Mouse (Mus musculus) MEL (cell line): ENCODE measurements around the gene Dennd4c. TPM values are rescaled to one million over a fixed set of nuclear protein-coding genes. Genes with fewer than 3 reads are reported as not detected.

Experiments used
- DNase-seq: peaks from one replicate; pipeline ENCODE4 v3.0.0; 2011; ENCODE audit warnings: low read depth, low spot score
- H3K27ac ChIP-seq: 2 replicates; pipeline ENCODE4 v1.5.1; 2012; ENCODE audit warnings: low read depth, mild to moderate bottlenecking, control low read depth, low read length, moderate library complexity; ENCODE audit not compliant: control insufficient read depth
- H3K27me3 ChIP-seq, 2 experiments: fragments of 150-350 bp in 1 of 2; sonication (generic) in 1 of 2; 2 replicates each; pipeline ENCODE4 v1.6.1; 2012; ENCODE audit warnings: low read length in 2 of 2, mild to moderate bottlenecking in 2 of 2, improper control_type of control experiment in 1 of 2, moderate library complexity in 1 of 2; ENCODE audit not compliant: insufficient read depth in 2 of 2, control insufficient read depth in 1 of 2
- H3K36me3 ChIP-seq, 2 experiments: 2 replicates each; pipeline ENCODE4 v1.6.1; 2012 to 2014; ENCODE audit warnings: low read length in 2 of 2, improper control_type of control experiment in 1 of 2, inconsistent platforms in 1 of 2, mild to moderate bottlenecking in 1 of 2; ENCODE audit not compliant: insufficient read depth in 2 of 2, control insufficient read depth in 1 of 2
- H3K4me1 ChIP-seq, 2 experiments: fragments of 150-350 bp in 1 of 2; sonication (generic) in 1 of 2; 2 replicates each; pipeline ENCODE4 v1.6.1; 2012; ENCODE audit warnings: low read length in 2 of 2, improper control_type of control experiment in 1 of 2, mild to moderate bottlenecking in 1 of 2; ENCODE audit not compliant: insufficient read depth in 2 of 2, control insufficient read depth in 1 of 2
- H3K4me3 ChIP-seq, 2 experiments: fragments of 150-350 bp in 1 of 2; sonication (generic) in 1 of 2; 2 replicates each; pipeline ENCODE4 v1.5.1; 2012; ENCODE audit warnings: low read depth in 2 of 2, low read length in 2 of 2, mild to moderate bottlenecking in 2 of 2, moderate library complexity in 2 of 2, control low read depth in 1 of 2, improper control_type of control experiment in 1 of 2; ENCODE audit not compliant: control insufficient read depth in 1 of 2, insufficient read depth in 1 of 2
- H3K79me2 ChIP-seq: 2 replicates; pipeline ENCODE4 v1.6.1; 2012; ENCODE audit warnings: mild to moderate bottlenecking, low read length, moderate library complexity; ENCODE audit not compliant: control insufficient read depth, poor library complexity, insufficient read depth
- H3K9ac ChIP-seq: 2 replicates; pipeline ENCODE4 v1.6.1; 2012; ENCODE audit warnings: low read depth, mild to moderate bottlenecking, control low read depth, low read length, moderate library complexity; ENCODE audit not compliant: control insufficient read depth, poor library complexity, severe bottlenecking
- H3K9me3 ChIP-seq: fragments of 150-350 bp; sonication (generic); replicated peaks from 2 replicates; pipeline ENCODE4 v1.6.1; 2012; ENCODE audit warnings: mild to moderate bottlenecking, low read length, improper control_type of control experiment, moderate library complexity; ENCODE audit not compliant: insufficient read depth
- CTCF ChIP-seq, 3 experiments: IDR thresholded peaks in 2 of 3; conservative IDR thresholded peaks in 1 of 3; 2 replicates each; pipeline ENCODE4 v1.5.1; 2011 to 2012; ENCODE audit warnings: low read length in 3 of 3, low read depth in 2 of 3, mild to moderate bottlenecking in 2 of 3, improper control_type of control experiment in 1 of 3, inconsistent platforms in 1 of 3, mixed read lengths in 1 of 3, moderate library complexity in 1 of 3; ENCODE audit not compliant: control insufficient read depth in 1 of 3, insufficient read depth in 1 of 3, poor library complexity in 1 of 3, severe bottlenecking in 1 of 3
- ETS1 ChIP-seq: IDR thresholded peaks from 2 replicates; pipeline ENCODE4 v1.6.1; 2012; ENCODE audit warnings: low read depth, mild to moderate bottlenecking, inconsistent platforms, low read length, improper control_type of control experiment, moderate library complexity
- GABPA ChIP-seq: IDR thresholded peaks from 2 replicates; pipeline ENCODE4 v1.6.1; 2012; ENCODE audit warnings: low read depth, mild to moderate bottlenecking, inconsistent platforms, low read length, improper control_type of control experiment, moderate library complexity
- GATA1 ChIP-seq: IDR thresholded peaks from 2 replicates; pipeline ENCODE4 v1.6.1; 2011; ENCODE audit warnings: low read depth, low read length, improper control_type of control experiment
- KAT2A ChIP-seq: conservative IDR thresholded peaks from 2 replicates; pipeline ENCODE4 v1.6.1; 2012; ENCODE audit warnings: low read depth, low read length, improper control_type of control experiment, inconsistent platforms
- MAX ChIP-seq: IDR thresholded peaks from 2 replicates; pipeline ENCODE4 v1.6.1; 2011; ENCODE audit warnings: low read length, improper control_type of control experiment
- MAZ ChIP-seq: IDR thresholded peaks from 2 replicates; pipeline ENCODE4 v1.6.1; 2012; ENCODE audit warnings: low read depth, mild to moderate bottlenecking, inconsistent platforms, low read length, improper control_type of control experiment
- MYB ChIP-seq: IDR thresholded peaks from 2 replicates; pipeline ENCODE4 v1.6.1; 2011; ENCODE audit warnings: mild to moderate bottlenecking, low read depth, low read length, improper control_type of control experiment
- NELFE ChIP-seq: IDR thresholded peaks from 2 replicates; pipeline ENCODE4 v1.6.1; 2011; ENCODE audit warnings: low read depth, low read length, improper control_type of control experiment
- POLR2A ChIP-seq, 2 experiments: IDR thresholded peaks; 2 replicates each; pipeline ENCODE4 v1.6.1; 2011 to 2012; ENCODE audit warnings: low read length in 2 of 2, mild to moderate bottlenecking in 2 of 2, control low read depth in 1 of 2, improper control_type of control experiment in 1 of 2, low read depth in 1 of 2, moderate library complexity in 1 of 2; ENCODE audit not compliant: control insufficient read depth in 1 of 2, insufficient read depth in 1 of 2, poor library complexity in 1 of 2
- POLR2AphosphoS5 ChIP-seq: IDR thresholded peaks from 2 replicates; pipeline ENCODE4 v1.6.1; 2012; ENCODE audit warnings: low read depth, borderline replicate concordance, mild to moderate bottlenecking, inconsistent platforms, low read length, moderate library complexity, mixed read lengths
- RAD21 ChIP-seq: IDR thresholded peaks from 2 replicates; pipeline ENCODE4 v1.6.1; 2011; ENCODE audit warnings: mild to moderate bottlenecking, low read depth, low read length, improper control_type of control experiment
- RCOR1 ChIP-seq: IDR thresholded peaks from 2 replicates; pipeline ENCODE4 v1.6.1; 2012; ENCODE audit warnings: low read depth, mild to moderate bottlenecking, inconsistent platforms, low read length, improper control_type of control experiment
- TAL1 ChIP-seq: IDR thresholded peaks from 2 replicates; pipeline ENCODE4 v1.6.1; 2012; ENCODE audit warnings: mild to moderate bottlenecking, inconsistent platforms, low read length, moderate library complexity, mixed read lengths
- TBP ChIP-seq: IDR thresholded peaks from 2 replicates; pipeline ENCODE4 v1.8.0; 2011; ENCODE audit warnings: low read depth, low read length, improper control_type of control experiment
- TCF12 ChIP-seq: IDR thresholded peaks from 2 replicates; pipeline ENCODE4 v1.6.1; 2014; ENCODE audit warnings: low read depth, mild to moderate bottlenecking, inconsistent platforms, low read length, improper control_type of control experiment, moderate library complexity
- USF2 ChIP-seq, 2 experiments: IDR thresholded peaks; 2 replicates each; pipeline ENCODE4 v1.6.1; 2011 to 2012; ENCODE audit warnings: improper control_type of control experiment in 2 of 2, low read length in 2 of 2, borderline replicate concordance in 1 of 2, inconsistent platforms in 1 of 2, low read depth in 1 of 2, mild to moderate bottlenecking in 1 of 2; ENCODE audit not compliant: insufficient read depth in 1 of 2
- ZKSCAN1 ChIP-seq: IDR thresholded peaks from 2 replicates; pipeline ENCODE4 v1.6.1; 2012; ENCODE audit warnings: low read depth, mild to moderate bottlenecking, inconsistent platforms, low read length, improper control_type of control experiment, moderate library complexity
- polyA plus RNA-seq, 2 experiments: library from polyadenylated mRNA; stranded (reverse) in 1 of 2; unstranded in 1 of 2; fragments of >175 nt in 1 of 2; fragments of >200 nt in 1 of 2; gene quantifications; 2 replicates each; pipeline versions ENCODE4 v1.2.1 to v1.2.4; 2012; ENCODE audit warnings: low replicate concordance in 2 of 2, low read depth in 1 of 2; ENCODE audit not compliant: insufficient read length in 2 of 2, insufficient read depth in 1 of 2, missing spikeins in 1 of 2
- total RNA-seq: library from RNA; depleted of rRNA; stranded (reverse); fragments of 300-350 nt; gene quantifications from 2 replicates; pipeline ENCODE4 v1.2.3, GENCODE M21; 2012

Dennd4c gene
- total and polyA plus RNA-seq, 3 experiments = 11.3 to 24.6 (median 15.5) TPM

- Histone ChIP-seq H3K9me3 (no peaks in the 10 kb centered on the region), H3K36me3 (peaks cover 0 to 18% of the 10 kb centered on the region in 2 experiments; a peak in 2 of 4 replicates), H3K79me2 (no peaks in the 10 kb centered on the region), H3K4me1 (peaks cover 4 to 16% of the 10 kb centered on the region in 2 experiments), H3K27ac (no peak overlapping the region), H3K4me3 (no peak overlapping the region), H3K9ac (no peak overlapping the region), H3K27me3 (no peaks in the 10 kb centered on the region)
- TF ChIP-seq ZKSCAN1 (no peak), POLR2A (IDR thresholded peaks at IDR 0.05; ENCODE audit: control insufficient read depth in 1 of 2, insufficient read depth in 1 of 2, low read depth in 1 of 2, low read length in 2 of 2, poor library complexity in 1 of 2) (no peak), RCOR1 (no peak), MYB (no peak), TCF12 (no peak), TAL1 (no peak), TBP (no peak), POLR2AphosphoS5 (no peak), NELFE (no peak), USF2 (IDR thresholded peaks at IDR 0.05; ENCODE audit: borderline replicate concordance in 1 of 2, insufficient read depth in 1 of 2, low read depth in 1 of 2, low read length in 2 of 2) (no peak)
- no peak for DNase-seq
These were observed 22.2 kb upstream of the Dennd4c start for GRCm38 (mm10) chr4:86726141-86726540.

GRCm38 (mm10) chr4:86729829-86730228 lies 18.5 kb upstream of the Dennd4c start:
- Histone ChIP-seq H3K9me3 (no peaks in the 10 kb centered on the region), H3K27ac (no peak overlapping the region), H3K4me3 (no peak overlapping the region), H3K27me3 (no peaks in the 10 kb centered on the region), H3K79me2 (no peaks in the 10 kb centered on the region), H3K36me3 (peaks cover 0 to 13% of the 10 kb centered on the region in 2 experiments; a peak in 2 of 4 replicates), H3K4me1 (peaks cover 2 to 9% of the 10 kb centered on the region in 2 experiments), H3K9ac (no peak overlapping the region)
- DNase-seq = no peak
- no peak for TF ChIP-seq POLR2A (IDR thresholded peaks at IDR 0.05; ENCODE audit: control insufficient read depth in 1 of 2, insufficient read depth in 1 of 2, low read depth in 1 of 2, low read length in 2 of 2, poor library complexity in 1 of 2)
- TF ChIP-seq CTCF (IDR thresholded peaks at IDR 0.05 in 2 of 3, conservative IDR thresholded peaks at IDR 0.05 in 1 of 3; ENCODE audit: control insufficient read depth in 1 of 3, insufficient read depth in 1 of 3, low read depth in 2 of 3, low read length in 3 of 3, poor library complexity in 1 of 3, severe bottlenecking in 1 of 3) = no peak
- TF ChIP-seq NELFE = no peak
- no peak for TF ChIP-seq KAT2A
- no peak for TF ChIP-seq TAL1
- TF ChIP-seq RAD21 = no peak
- TF ChIP-seq MAX = no peak
- no peak for TF ChIP-seq GATA1
- no peak for TF ChIP-seq ZKSCAN1
- no peak for TF ChIP-seq TCF12
- no peak for TF ChIP-seq GABPA
- no peak for TF ChIP-seq USF2 (IDR thresholded peaks at IDR 0.05; ENCODE audit: borderline replicate concordance in 1 of 2, insufficient read depth in 1 of 2, low read depth in 1 of 2, low read length in 2 of 2)
- no peak for TF ChIP-seq ETS1
- TF ChIP-seq MAZ = no peak
